Mouse (Mus musculus): ENCODE results near the gene Ago4.
"Not testable (repeated sequence)": the region's sequence is repeated elsewhere in the genome, so short reads cannot be mapped to it uniquely, and the experiment has no call there.

Gene Ago4

GRCm38 (mm10) chr4:126532827-126533728, at the start of gene Ago4:
Gene Ago4 (minus strand): TSS chr4:126533472.
- peak; percentile 56 for DNase-seq (ENCODE audit: low read depth, low spot score)

- no peak for DNase-seq (ENCODE audit: low read depth, low spot score)
Measured at GRCm38 (mm10) chr4:126579077-126579476, 45.8 kb upstream of the Ago4 start.

DNA sequence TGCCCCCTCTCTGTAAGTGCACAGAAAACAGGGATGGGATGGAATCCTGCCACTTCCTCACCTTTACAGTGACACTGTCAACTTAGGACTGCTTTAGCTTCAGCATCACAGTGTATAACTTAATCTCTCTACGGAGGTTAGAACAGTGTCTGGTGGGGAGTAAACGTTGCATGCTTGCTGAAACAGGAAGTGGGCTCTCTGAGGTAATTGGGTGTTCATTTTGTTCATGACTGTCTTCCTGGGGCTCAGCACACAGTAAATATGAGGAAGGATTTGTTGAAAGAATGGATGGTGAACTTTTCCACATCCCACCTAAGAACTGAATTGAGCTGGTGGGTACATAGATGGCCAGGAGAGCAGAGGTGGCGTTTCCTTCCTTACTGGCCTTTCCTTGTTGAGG, 44.6 kb upstream of the Ago4 start:
- no peak for DNase-seq (ENCODE audit: low read depth, low spot score)

- DNase-seq (ENCODE audit: low read depth, low spot score): no peak
Measured at GRCm38 (mm10) chr4:126576281-126576680, 43.0 kb upstream of the Ago4 start.

DNA sequence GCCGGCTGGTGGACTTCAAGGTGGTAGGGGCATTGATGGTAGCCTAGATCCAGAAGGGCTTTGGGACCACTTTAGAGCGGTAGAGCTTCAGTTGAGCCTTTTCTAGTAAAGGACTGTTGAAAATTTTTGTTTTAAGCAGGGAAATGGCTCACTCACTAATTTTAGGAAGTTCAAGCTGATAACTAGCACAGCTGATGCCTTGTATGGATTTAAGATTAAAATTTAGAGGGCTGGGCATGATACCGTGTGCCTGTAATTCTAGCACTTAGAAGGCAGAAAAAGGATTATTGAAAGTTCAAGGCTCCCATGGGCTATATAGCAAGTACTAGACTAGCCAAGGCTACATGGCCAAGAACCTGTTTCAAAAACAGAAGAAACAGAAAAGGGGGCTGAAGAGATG, 36.5 kb upstream of the Ago4 start:
- no peak for DNase-seq (ENCODE audit: low read depth, low spot score)

GRCm38 (mm10) chr4:126567243-126567642, 34.0 kb upstream of the Ago4 start:
- no peak for DNase-seq (ENCODE audit: low read depth, low spot score)

DNA sequence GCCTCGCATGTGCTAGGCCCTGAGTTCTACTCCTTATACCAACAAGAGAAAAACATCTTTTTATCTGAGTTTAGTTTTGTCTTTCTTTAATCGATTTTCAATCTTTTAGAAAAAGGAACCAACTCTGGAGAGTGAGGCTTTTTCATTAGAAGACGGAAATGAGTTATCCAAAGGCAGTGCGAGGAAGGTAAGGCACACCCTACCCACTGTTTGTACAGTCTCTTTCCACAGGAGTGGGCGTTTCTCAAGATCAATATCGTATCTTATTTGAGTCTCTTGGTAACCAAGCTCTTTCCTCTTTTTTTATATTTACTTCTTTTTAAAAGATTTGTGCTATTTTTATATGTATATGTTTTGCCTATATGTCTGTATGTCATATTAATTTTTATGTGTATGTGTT, 30.5 kb upstream of the Ago4 start:
- DNase-seq (ENCODE audit: low read depth, low spot score): no peak

DNA sequence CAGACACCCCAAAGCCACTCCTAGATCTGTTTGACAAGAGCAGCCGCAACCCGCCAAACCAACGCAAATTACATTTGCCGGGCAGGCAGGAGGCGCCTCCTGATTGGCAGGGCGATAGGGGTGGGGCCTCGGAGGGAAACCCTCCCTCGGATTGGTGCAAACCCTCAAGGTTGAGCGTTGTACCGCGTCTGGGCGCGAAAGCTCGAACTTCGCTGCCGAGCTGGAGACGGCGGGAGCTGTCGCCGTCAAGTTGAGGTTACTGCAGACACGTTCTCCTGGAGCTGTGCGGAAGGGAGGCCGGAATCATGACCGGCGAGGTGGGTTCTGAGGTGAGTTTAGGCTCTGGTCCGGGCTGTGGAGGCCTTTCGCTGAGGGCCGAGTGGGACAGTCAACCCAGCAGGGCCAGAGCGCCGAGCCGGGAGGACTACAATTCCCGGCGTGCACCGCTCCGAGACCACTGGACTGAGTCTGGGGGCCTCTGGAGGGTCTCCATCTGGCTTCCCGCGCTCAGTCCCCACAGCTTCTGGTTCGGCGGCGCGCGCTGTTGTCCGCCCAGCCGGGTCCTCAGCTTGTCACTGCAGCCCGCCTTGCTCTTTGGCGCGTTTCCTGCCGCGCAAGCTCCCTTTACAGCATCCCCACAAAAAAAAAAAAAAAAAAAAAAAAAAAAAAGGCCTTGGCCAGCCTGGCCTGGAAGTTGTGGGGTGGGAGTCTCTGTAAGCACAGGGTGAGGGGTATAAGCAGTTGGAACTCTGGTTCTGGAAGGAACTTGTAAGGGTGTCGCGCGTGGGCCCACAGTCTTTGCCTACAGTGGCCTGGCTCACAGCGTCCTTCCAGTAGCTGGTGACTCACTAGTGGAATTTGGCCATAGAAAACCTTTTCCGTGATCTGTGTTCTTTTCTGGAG, 23.8 kb upstream of the Ago4 start, which contains the start of gene Clspn:
Gene Clspn, plus strand, starts transcription at position 127 of the 903 bp plus-strand sequence.
- DNase-seq (ENCODE audit: low read depth, low spot score): peak; percentile 91

DNA sequence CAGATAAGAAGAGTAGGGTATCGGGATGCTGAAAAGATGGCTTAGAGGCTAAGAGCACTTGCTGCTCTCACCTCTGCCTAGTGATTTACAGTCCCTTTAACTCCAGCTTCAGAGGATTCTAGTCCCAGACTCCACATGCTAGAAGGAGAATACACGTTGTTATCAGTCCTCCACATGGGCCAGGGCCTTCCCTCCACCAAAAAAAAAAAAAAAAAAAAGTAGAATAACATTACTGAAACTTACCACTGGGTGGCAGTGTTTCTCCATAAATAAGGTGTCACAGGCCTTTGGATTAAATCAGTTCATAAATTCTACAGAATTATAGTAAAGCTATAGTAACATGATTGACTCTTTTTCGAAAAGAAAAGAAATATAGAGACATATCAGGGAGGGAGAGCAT, 21.2 kb upstream of the Ago4 start:
- DNase-seq (ENCODE audit: low read depth, low spot score): peak; percentile 66

- DNase-seq (ENCODE audit: low read depth, low spot score): no peak
Measured at GRCm38 (mm10) chr4:126553685-126554084, 20.4 kb upstream of the Ago4 start.

DNA sequence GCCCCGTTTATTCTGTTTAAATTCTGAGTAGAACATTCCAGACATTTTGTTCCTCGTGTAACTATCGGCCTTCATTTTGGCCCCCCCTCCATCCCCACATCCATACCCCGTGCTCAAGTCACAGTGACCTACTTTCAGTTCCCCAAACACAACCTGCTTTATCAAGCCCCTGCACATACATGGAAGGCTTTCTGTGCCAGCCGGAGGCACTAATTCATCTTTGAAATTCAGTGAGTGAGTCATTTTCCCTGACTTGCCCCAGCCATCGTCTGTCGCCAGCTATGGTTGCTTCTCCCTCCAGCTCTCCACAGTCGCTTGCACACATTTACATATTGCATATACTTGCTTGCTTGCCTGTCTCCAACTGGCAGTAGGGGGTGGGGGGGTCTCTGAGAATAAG, 19.8 kb upstream of the Ago4 start:
- no peak for DNase-seq (ENCODE audit: low read depth, low spot score)

DNA sequence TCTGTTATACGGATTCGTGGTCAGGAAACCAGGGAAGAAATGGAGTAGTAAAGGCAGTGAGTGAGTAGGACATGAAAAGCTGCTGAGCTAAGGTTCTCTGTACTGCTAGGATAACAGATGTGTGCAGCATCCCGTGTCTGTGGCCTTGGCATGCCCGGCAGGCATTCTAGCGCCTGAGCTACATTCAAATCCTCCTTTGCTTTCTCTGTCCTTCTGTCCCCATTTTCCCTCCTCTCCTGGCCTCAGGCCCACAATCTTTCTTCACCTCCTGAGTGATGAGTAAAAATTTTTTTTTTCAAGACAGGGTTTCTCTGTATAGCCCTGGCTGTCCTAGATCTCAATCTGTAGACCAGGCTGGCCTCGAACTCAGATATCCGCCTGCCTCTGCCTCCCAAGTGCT, 18.9 kb upstream of the Ago4 start:
- DNase-seq (ENCODE audit: low read depth, low spot score): no peak

GRCm38 (mm10) chr4:126546183-126546582, 12.9 kb upstream of the Ago4 start:
- DNase-seq (ENCODE audit: low read depth, low spot score): no peak

DNA sequence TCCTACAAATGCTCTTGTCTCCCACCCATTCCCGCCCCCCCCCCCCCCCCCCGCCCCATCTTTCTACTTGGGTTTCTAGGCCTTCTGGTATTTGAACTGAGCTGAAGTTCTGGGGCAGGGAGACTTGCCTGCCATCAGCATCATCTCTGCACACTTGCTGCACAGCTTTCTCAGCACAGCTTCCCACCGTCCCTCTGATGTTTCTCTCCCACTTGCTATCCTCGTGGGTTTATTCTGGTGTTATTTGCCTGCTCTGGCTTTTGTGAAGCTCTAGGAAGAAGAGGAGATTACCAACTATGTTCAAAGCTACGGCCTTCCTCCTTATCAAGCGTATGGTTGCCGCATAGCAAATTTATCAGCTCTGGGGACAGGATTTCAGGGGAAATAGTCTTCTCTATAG, 12.4 kb upstream of the Ago4 start:
- DNase-seq (ENCODE audit: low read depth, low spot score): no peak

DNA sequence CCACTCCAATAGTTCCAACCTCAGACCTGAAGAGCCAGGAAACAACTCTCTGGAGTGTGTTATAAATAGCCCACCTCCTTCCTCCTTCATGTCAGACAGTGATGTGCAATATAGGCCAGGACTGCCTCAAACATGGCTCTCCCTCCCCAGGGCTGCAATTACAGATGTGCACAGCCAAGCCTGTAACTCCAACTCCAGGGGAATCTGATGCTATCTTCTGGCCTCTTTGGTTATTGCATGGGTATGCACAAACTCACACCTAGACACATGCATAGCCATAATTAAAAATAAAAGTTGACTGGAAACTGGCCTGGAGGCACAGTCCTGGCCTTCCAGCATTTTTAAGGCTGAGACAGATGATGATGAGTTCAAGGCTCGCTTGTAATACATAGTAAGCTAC, 11.7 kb upstream of the Ago4 start:
- no peak for DNase-seq (ENCODE audit: low read depth, low spot score)

DNA sequence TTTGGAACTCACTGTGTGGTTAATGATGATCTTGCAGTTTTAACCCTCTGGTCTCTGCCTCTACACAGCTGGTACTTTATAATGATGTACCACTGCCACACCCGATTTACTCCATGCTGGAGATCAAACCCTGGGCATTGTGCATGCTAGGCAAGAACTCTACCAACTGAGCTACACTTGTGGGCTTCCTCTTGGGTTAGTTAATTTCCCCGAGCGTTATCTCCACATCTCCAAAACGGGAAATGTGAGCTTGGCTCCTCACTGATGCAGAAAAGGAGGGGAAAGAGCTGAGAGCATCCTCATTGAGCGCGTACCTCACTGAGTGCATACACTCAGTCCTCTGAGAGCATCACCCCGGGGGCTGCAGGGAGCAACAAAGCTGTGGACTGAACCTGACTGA, 9.6 kb upstream of the Ago4 start:
- DNase-seq (ENCODE audit: low read depth, low spot score): no peak

DNA sequence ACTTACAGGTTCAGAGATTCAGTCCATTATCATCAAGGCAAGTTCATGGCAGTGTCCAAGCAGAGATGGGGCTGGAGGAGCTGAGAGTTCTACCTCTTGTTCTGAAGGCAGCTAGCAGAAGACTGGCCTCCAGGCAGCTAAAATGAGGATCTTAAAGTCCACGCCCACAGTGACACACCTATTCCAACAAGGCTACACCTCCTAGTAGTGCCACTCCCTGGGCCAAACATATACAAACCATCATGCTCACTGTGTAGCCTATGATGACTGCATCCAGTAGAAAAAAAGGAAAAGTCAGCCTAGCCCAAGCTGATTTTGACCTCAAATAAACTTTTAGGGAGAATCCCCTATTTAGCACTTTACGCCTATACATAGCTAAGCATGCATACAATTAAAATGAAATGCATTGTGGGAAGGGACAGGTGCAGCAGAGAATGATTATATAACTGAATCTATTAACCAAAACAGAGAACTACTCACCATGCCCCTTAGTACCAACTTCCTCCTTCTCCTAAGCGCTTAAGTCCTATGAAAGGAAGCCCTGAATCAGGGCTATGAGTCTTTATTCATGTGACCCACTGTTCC, 7.3 kb upstream of the Ago4 start:
- no peak for DNase-seq (ENCODE audit: low read depth, low spot score)

DNA sequence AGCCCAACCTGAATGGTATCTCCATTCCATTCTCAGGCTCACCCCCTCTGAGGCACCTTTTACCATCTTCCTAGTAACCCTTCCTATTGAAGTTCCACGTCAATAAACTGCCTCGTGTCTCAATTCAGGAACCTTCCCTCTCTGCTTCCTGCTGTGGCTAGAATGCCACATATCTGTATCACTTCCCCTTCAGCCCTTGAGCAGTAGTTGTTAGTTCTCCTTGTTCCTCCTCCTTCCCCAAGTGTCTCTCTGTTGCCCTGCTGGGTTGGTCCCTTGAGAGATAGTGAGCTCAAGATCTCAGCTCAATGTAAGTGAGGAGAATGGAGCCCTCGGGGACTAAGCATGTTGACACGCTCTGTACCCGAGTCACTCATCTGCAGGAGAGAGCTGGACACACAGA, 3.6 kb upstream of the Ago4 start:
- no peak for DNase-seq (ENCODE audit: low read depth, low spot score)

GRCm38 (mm10) chr4:126535631-126536030, 2.4 kb upstream of the Ago4 start:
- not testable (repeated sequence) for DNase-seq (ENCODE audit: low read depth, low spot score)

GRCm38 (mm10) chr4:126533729-126534070, 428 bp upstream of the Ago4 start:
- no peak for DNase-seq (ENCODE audit: low read depth, low spot score)

DNA sequence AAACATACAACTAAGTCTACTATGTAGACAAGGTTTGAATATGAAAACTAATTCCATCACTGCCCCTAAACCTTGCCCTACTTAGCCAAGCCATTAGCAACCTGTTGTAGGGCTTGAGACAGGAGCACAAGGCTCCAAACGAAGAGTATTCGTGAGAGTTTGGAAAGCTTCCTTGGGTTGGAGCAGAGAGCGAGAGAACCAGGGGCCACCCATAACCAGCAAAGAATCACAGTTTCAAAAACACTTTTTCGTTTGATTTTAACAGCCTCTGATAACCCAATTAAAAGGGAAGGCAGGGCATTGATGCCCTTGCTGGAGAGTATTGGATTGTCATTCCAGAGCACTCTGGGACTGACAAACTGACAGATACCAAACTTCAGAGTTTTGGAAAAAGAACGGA, 980 bp downstream of the Ago4 start:
- no peak for DNase-seq (ENCODE audit: low read depth, low spot score)

- DNase-seq (ENCODE audit: low read depth, low spot score): no peak
Measured at GRCm38 (mm10) chr4:126526828-126527227, 6.4 kb downstream of the Ago4 start.
